Mouse (Mus musculus) ES-CJ7 (cell line): ENCODE measurements around the gene Cd79a.
A peak's percentile ranks its signal among the peaks of the same experiment; 100 is the strongest.
"Not testable (repeated sequence)": the region's sequence is repeated elsewhere in the genome, so short reads cannot be mapped to it uniquely, and the experiment has no call there.

Experiments
- DNase-seq: peaks from one replicate; pipeline ENCODE4 v3.0.0; 2011; ENCODE audit warnings: low read depth, low spot score

Cd79a gene

DNA sequence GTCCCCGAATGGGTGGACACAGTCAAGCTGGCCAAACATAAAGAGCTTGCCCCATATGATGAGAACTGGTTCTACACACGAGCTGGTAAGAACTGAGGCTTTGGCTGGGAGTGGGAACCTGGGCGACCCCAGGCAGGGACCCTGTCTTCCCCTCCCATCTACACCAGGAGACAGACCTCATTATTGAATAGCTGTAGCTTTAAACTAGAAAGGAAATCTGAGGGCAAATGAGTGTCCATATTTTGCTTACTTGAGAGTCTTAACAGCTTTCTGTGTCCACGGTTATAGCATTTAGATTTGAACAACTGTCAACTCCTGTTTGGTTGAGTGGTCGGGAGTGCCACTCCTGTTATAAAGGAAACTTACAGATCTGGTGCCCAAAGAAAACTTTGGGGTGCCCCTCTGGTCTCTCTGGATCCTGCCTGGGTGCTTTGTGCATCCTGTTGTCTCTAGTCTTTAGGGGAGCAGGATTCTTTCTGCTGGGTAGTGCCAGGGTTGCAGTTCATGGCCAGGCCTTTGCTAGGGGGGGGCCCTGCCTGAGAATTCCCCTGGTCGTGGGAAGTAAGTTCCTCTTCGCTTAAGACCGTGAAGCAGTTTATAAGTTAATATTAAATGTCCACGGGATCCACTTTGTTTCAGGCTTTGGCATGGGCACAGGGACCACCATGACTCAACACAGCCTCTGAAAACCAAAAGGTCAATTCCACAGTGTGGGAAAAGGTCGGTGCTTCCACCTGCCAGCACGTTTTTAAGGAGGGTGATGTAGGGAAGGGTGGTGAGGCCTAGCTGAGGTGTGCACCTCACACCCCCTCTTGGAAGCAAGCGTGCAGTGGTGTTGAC is 11.5 kb upstream of the Cd79a start:
- no peak for DNase-seq

DNA sequence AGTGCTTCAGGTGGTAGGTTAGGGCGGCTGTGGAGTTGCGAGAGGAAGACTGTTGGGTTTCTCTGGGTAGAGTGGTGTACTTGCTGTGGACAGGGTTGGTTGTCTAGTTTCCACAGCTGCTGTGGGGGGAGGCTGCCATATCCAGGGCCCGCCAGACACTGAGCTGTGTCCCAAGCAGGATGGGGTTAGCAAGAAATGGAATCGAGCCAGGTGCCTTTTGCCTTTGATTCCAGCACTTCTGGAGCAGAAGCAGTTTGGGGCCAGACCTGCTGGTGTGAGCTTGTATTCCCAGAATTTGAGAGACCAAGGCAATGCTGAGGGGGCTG is 10.9 kb upstream of the Cd79a start:
- DNase-seq, result no peak

DNA sequence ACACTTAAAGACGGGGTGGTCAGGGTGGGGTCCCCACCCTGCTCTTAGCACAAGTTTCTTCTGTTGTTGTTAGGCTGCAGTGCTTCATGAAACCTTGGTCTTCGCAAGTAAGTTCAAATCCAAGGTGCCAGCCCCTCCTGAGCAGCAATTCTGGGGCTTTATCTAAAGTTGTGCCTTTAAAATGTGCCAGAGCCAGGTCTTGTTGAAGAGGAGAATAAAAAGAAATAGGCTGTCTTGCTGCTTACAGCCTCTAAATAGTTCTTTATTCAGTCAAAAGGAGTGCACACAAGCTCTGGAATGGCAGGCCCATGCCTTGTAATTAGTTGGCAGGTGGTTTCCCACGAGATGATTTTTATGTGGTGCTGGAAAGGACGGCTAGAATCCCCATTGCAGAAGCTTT is 10.1 kb upstream of the Cd79a start:
- DNase-seq, result no peak

- DNase-seq, result no peak
These were observed 7.6 kb upstream of the Cd79a start for GRCm38 (mm10) chr7:24889431-24890220.

GRCm38 (mm10) chr7:24890281-24891216 is 6.6 kb upstream of the Cd79a start:
- DNase-seq, result peak; percentile 93

- peak; percentile 43 for DNase-seq
These were observed 5.7 kb upstream of the Cd79a start for GRCm38 (mm10) chr7:24891241-24892124.

DNA sequence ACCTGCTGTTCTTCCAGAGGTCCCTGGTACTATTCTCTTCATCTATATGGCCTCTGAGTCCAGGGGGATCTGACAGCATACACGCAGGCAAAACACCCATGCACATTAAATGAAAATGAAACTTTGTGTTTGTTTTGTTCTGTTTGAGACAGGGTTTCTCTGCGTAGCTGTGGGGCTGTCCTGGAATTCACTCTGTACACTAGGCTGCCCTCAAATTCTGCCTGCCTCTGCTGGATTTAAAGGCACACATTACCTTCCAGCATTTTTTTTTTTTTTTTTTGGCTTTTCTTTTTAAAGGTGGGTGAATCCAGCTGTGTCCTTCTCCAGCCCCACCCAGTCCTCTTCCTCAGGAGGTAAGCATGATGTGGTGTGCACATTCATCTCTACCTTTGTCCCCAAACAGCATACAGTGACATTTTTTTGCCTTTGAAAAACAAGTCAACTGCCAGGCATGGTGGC is 5.0 kb upstream of the Cd79a start:
- DNase-seq, result no peak

- DNase-seq, result not testable (repeated sequence)
These were observed 1.4 kb upstream of the Cd79a start for GRCm38 (mm10) chr7:24895749-24896148.

- no peak for DNase-seq
These were observed 912 bp upstream of the Cd79a start for GRCm38 (mm10) chr7:24896269-24896668.

DNA sequence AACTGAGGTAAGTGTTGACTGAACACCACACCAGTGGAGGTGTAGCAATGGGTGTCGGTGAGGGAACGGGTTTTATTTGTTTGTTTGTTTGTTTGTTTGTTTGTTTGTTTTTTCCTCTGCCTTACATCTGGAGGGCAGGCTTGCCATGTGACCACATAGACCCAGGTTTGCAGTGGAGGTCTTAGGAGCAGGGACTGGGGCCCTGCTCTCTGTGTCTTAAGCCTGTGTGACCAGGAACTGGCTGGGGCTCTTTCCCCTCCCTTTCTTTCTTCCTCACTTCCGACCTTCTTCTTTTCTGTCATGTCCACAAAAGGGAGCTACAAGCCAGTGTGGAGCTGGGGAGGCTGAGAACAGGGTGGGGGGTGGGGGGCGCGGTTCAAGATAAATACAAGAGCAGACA is 778 bp downstream of the Cd79a start:
- DNase-seq, result no peak

DNA sequence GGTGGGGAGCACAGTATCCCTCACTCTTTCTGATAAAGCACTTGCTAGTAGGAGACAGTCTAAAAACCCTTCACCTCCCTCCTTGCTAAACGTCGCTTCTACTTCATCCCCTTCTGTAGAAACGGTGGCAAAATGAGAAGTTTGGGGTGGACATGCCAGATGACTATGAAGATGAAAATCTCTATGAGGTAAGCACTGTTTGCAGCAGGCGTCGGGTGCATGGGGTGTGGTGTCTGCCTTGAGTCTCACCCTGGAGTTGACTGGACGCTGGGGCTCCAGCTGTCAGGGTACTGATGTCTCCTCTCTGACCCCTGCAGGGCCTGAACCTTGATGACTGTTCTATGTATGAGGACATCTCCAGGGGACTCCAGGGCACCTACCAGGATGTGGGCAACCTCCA is 3.9 kb downstream of the Cd79a start:
- DNase-seq, result no peak

DNA sequence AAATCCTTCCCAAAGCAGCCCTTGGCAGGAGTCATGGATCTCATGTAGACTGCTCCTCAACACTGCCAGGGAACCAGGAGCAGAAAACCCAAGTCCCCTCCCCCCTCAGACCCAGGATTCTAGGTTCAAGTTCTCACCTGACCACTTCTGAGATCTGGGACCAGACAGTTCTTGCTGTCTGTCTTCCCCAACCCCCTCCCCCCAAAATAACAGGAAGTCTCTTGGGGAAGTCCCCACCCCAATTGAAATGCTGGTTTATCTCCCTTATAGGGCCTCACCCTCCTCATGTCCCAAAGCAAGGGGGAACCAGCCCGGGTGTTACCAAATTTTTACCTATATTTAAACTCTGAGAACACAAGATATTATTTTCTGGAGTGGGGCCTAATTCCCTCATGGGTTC is 4.7 kb downstream of the Cd79a start:
- no peak for DNase-seq

- DNase-seq, result no peak
These were observed 5.1 kb downstream of the Cd79a start for GRCm38 (mm10) chr7:24902264-24902629.

GRCm38 (mm10) chr7:24902630-24903443 is 5.7 kb downstream of the Cd79a start, which contains the start of gene Arhgef1:
Gene Arhgef1 (plus strand): TSS chr7:24902912.
- no peak for DNase-seq

DNA sequence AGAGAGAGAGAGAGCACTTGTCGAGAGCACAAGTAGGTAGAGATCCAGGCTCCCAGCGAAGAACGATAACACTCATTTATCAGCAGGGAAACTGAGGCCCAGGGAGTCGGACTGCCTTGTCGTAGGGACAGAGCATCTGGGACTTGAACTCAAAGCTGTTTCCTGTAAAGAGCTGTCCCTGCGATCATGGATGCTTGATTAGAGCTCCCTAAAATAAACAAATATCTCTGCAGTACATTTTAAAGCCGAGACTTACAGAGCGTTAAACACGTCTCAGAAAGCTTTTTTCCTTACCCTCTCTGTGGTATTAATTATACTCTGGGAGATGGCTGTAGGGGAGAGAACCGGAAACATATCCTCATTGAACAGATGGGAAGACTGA is 6.3 kb downstream of the Cd79a start:
- DNase-seq, result no peak

GRCm38 (mm10) chr7:24904070-24904483 is 6.9 kb downstream of the Cd79a start:
- DNase-seq, result peak; percentile 98

GRCm38 (mm10) chr7:24904936-24905335 is 7.8 kb downstream of the Cd79a start:
- DNase-seq, result peak; percentile 86

DNA sequence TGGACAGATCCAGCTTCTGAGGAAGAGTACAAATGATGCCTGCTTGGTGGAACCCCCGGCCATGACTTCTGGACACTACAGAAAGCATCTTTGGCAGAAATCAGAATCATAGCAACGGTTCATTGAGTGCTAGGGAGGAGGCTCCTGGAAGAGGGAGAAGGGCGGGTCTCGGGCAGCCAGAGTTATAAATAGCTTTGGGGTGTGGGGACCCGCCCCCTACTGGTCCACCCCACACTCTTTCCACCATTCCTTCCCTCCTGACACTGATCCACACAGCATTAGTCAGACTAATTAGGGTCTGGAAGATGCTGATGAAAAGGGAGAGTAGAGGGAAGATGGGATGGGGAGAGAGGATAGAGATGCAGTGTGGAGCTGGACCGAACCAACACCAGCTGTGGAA is 9.4 kb downstream of the Cd79a start:
- DNase-seq, result peak; percentile 36

- peak; percentile 72 for DNase-seq
These were observed 10.1 kb downstream of the Cd79a start for GRCm38 (mm10) chr7:24907211-24907748.

- no peak for DNase-seq
These were observed 15.3 kb downstream of the Cd79a start for GRCm38 (mm10) chr7:24912480-24912879.
